Mouse (Mus musculus): ENCODE data around the gene Entpd7. TPM values are rescaled to one million over a fixed set of nuclear protein-coding genes. Genes with fewer than 3 reads are reported as not detected.

The Entpd7 gene
- polyA plus RNA-seq, 1 experiment = 4.1 TPM

- no peak for TF ChIP-seq CTCF (IDR thresholded peaks at IDR 0.05; ENCODE audit: insufficient read depth, low read length)
- TF ChIP-seq POLR2A (IDR thresholded peaks at IDR 0.05; ENCODE audit: borderline replicate concordance, extremely low read depth, low read depth, low read length) = no peak
- no peak for DNase-seq
- Histone ChIP-seq H3K4me1 (ENCODE audit: control insufficient read depth, insufficient read depth, low read length) (no peaks in the 10 kb centered on the region), H3K4me3 (replicated peaks; ENCODE audit: extremely low read depth, low read depth, low read length) (no peak overlapping the region)
- WGBS = 52% methylated on average over 10 of the region's 10 CpGs
Measured at GRCm38 (mm10) chr19:43775433-43775832, 86.0 kb downstream of the Entpd7 start.

- TF ChIP-seq POLR2A (IDR thresholded peaks at IDR 0.05; ENCODE audit: borderline replicate concordance, extremely low read depth, low read depth, low read length) (no peak), CTCF (IDR thresholded peaks at IDR 0.05; ENCODE audit: insufficient read depth, low read length) (no peak)
- Histone ChIP-seq H3K4me1 (ENCODE audit: control insufficient read depth, insufficient read depth, low read length) (no peaks in the 10 kb centered on the region), H3K4me3 (replicated peaks; ENCODE audit: extremely low read depth, low read depth, low read length) (no peak overlapping the region)
- 70% methylated on average over 4 of the region's 4 CpGs for WGBS
- DNase-seq = no peak
Measured at GRCm38 (mm10) chr19:43776561-43776960, 87.1 kb downstream of the Entpd7 start.

DNA sequence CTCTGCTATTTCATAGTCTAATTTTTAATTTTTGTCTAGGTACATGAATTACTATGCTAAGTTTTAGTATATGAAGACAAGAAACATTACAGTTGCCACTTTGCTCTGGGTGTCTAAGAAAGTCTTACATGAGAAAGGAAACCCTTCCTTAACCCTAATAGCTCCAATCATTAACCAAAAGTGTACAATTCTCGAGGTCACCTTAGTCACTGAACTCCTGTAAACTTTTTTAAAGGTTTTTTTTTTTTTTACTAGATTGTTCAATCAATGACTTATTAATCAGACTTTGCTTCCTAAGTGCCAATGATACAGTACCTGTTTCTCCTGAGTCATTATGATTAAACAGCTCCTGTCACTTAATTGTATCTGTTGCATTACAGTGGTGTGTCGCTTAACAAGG lies 87.8 kb downstream of the Entpd7 start:
- TF ChIP-seq POLR2A (IDR thresholded peaks at IDR 0.05; ENCODE audit: borderline replicate concordance, extremely low read depth, low read depth, low read length) (no peak), CTCF (IDR thresholded peaks at IDR 0.05; ENCODE audit: insufficient read depth, low read length) (no peak)
- Histone ChIP-seq H3K4me1 (ENCODE audit: control insufficient read depth, insufficient read depth, low read length) (no peaks in the 10 kb centered on the region), H3K4me3 (replicated peaks; ENCODE audit: extremely low read depth, low read depth, low read length) (no peak overlapping the region)
- WGBS = 66% methylated on average over 2 of the region's 2 CpGs
- DNase-seq = no peak

GRCm38 (mm10) chr19:43780391-43780790 lies 90.9 kb downstream of the Entpd7 start:
- Histone ChIP-seq H3K4me1 (ENCODE audit: control insufficient read depth, insufficient read depth, low read length) (no peaks in the 10 kb centered on the region), H3K4me3 (replicated peaks; ENCODE audit: extremely low read depth, low read depth, low read length) (no peak overlapping the region)
- DNase-seq = no peak
- TF ChIP-seq POLR2A (IDR thresholded peaks at IDR 0.05; ENCODE audit: borderline replicate concordance, extremely low read depth, low read depth, low read length) (no peak), CTCF (IDR thresholded peaks at IDR 0.05; ENCODE audit: insufficient read depth, low read length) (no peak)
- 59% methylated on average over 5 of the region's 5 CpGs for WGBS

- H3K4me1 ChIP-seq (ENCODE audit: control insufficient read depth, insufficient read depth, low read length) = no peaks in the 10 kb centered on the region
- no peak for TF ChIP-seq CTCF (IDR thresholded peaks at IDR 0.05; ENCODE audit: insufficient read depth, low read length)
- DNase-seq = no peak
- 83% methylated on average over 3 of the region's 3 CpGs for WGBS
- no peak within 1 kb of the TSS for H3K4me3 ChIP-seq (replicated peaks; ENCODE audit: extremely low read depth, low read depth, low read length)
Measured at GRCm38 (mm10) chr19:43781980-43782379, 92.5 kb downstream of the Entpd7 start, which contains the start of gene Abcc2. TSS of gene Abcc2 (plus strand) at chr19:43782192.

Other genes with a start within 250 kb of the Entpd7 start
- 0.03 and 0.06 TPM in 2 replicates for gene Cnnm1, start 249.2 kb upstream of the Entpd7 start, polyA plus RNA-seq (2012; rRNA removed)
- gene Got1, start 165.1 kb upstream of the Entpd7 start, polyA plus RNA-seq (2012; rRNA removed) = 14.1 and 21.7 TPM in 2 replicates
- 0.05 TPM in 1 of 2 replicates, not detected in the other for gene Nkx2-3, start 77.3 kb upstream of the Entpd7 start, polyA plus RNA-seq (2012; rRNA removed)
- 62.9 and 74.4 TPM in 2 replicates for gene Slc25a28, start 14.8 kb upstream of the Entpd7 start, polyA plus RNA-seq (2012; rRNA removed)
- 2.6 and 4.8 TPM in 2 replicates for gene Cutc, start 63.3 kb downstream of the Entpd7 start, polyA plus RNA-seq (2012; rRNA removed)
- 7.8 and 10.4 TPM in 2 replicates for gene Cox15, start 63.3 kb downstream of the Entpd7 start, polyA plus RNA-seq (2012; rRNA removed)
- 0.01 and 0.13 TPM in 2 replicates for gene Abcc2, start 92.5 kb downstream of the Entpd7 start, polyA plus RNA-seq (2012; rRNA removed)